Mouse (Mus musculus): ENCODE measurements at regions not wholly inside any gene's neighbourhood (a gene's known extent, or its start where the extent isn't known, plus 50 kb on each side); places are given as distances from the start of the nearest gene placed in this dataset.

GRCm38 (mm10) chr3:49504581-49504980, 252.5 kb downstream of the Pcdh18 start:
- TF ChIP-seq EP300 (optimal IDR thresholded peaks at IDR 0.05) (no peak), CTCF (IDR thresholded peaks at IDR 0.05; ENCODE audit: low read depth) (no peak)
